ENCODE assay signal across 17 mouse cellular contexts in the genomic region with DNA sequence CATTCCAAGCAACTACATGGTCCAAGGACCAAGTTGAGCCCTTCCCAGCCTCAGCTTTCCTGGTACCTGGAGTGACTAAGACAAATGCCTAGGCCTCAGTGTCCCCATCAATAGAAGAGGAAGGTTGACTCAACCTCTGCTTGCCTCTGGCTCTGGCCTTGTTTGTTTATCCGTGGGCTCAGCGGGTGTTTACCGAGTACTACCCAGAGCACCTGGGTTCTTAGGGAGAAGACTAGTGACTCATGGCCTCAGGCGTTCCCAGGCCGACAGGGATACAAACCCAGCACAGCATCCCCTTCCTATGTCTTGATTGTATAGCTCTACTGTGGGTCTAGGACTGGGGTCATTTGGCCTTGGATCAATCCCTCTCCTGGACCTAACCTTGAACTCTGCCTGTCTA. TPM values are rescaled to one million over a fixed set of nuclear protein-coding genes. Genes with fewer than 3 reads are reported as not detected.
DNase-seq lines count a peak whose midpoint lies in the region; ATAC-seq and TF ChIP-seq lines count a peak whose summit lies in the region.
"Had no signal": no experiment of that assay in that cellular context is flagged by ENCODE, and none has a peak within 500 bp of the region (broad histone marks: within the 10 kb centered on the region; RNA-seq: fewer than 3 reads in every experiment).

No protein-coding gene starts in this region.

- 0 out of 2 replicates have a peak overlapping the region, but pooled peaks have one; percentile 92 for H3K4me2 ChIP-seq in kidney, embryonic 15.5 days
- H3K4me2 ChIP-seq in forebrain, embryonic 13.5 days: no peak overlapping the region
- peak overlapping the region; percentile 94 for H3K4me2 ChIP-seq in liver, embryonic 13.5 days

- H3K9me3 ChIP-seq in kidney, embryonic 15.5 days (replicated peaks): no peaks in the 10 kb centered on the region
- H3K9me3 ChIP-seq in forebrain, embryonic 13.5 days (replicated peaks): no peaks in the 10 kb centered on the region
- no peaks in the 10 kb centered on the region for H3K9me3 ChIP-seq in liver, embryonic 13.5 days (replicated peaks)

- H3K27me3 ChIP-seq in kidney, embryonic 15.5 days: no peaks in the 10 kb centered on the region
- no peaks in the 10 kb centered on the region for H3K27me3 ChIP-seq in forebrain, embryonic 13.5 days
- no peaks in the 10 kb centered on the region for H3K27me3 ChIP-seq in liver, embryonic 13.5 days
- H3K27me3 ChIP-seq: Patski had no signal

- no peak for DNase-seq in kidney, postnatal 4 days
- no peak for DNase-seq in liver, embryonic 13.5 days
- DNase-seq in layer of hippocampus, postnatal 25 days (ENCODE audit: extremely low spot score in 1 of 2, low spot score in 1 of 2): no peak
- DNase-seq in lung, postnatal 14 days: no peak
- DNase-seq in heart, postnatal 25 days (ENCODE audit: low spot score): no peak
- DNase-seq: cerebellum, adult 8-10 months; embryo, embryonic 11 days; kidney, adult 9 months; lung, postnatal 4 days; retina, postnatal 1 day had no signal

- WGBS in kidney, embryonic 15.5 days: 88% methylated on average over 5 of the region's 5 CpGs
- WGBS in forebrain, embryonic 13.5 days: 88% methylated on average over 5 of the region's 5 CpGs
- 78% methylated on average over 5 of the region's 5 CpGs for WGBS in liver, embryonic 13.5 days (ENCODE audit: insufficient replicate concordance)

- intact Hi-C loops in heart, postnatal 25 days (cut with DNase I): no loop called here

- peaks cover 16% of the 10 kb centered on the region for H3K4me1 ChIP-seq in kidney, embryonic 15.5 days
- H3K4me1 ChIP-seq in bone marrow macrophage, adult 2 months (ENCODE audit: control insufficient read depth, insufficient read depth, low read length): peaks cover 8% of the 10 kb centered on the region
- H3K4me1 ChIP-seq in forebrain, embryonic 13.5 days: peaks cover 10% of the 10 kb centered on the region
- H3K4me1 ChIP-seq in liver, embryonic 13.5 days (replicated peaks): peaks cover 48% of the 10 kb centered on the region

- ATAC-seq in kidney, embryonic 15.5 days (replicated peaks; ENCODE audit: low FRiP score): no peak
- ATAC-seq in forebrain, embryonic 13.5 days: no peak
- no peak for ATAC-seq in liver, embryonic 13.5 days (ENCODE audit: low read depth)

- peak overlapping the region; percentile 82; the same call in 1 of the 2 replicates for H3K9ac ChIP-seq in kidney, embryonic 15.5 days
- H3K9ac ChIP-seq in forebrain, embryonic 13.5 days: 0 out of 2 replicates have a peak overlapping the region, but pooled peaks have one; percentile 95
- H3K9ac ChIP-seq in liver, embryonic 13.5 days: peak overlapping the region; percentile 94; the same call in 1 of the 2 replicates

- H3K36me3 ChIP-seq in kidney, embryonic 15.5 days: peaks cover 42% of the 10 kb centered on the region
- peaks cover 47% of the 10 kb centered on the region for H3K36me3 ChIP-seq in forebrain, embryonic 13.5 days (ENCODE audit: poor library complexity, severe bottlenecking)
- peaks cover 46% of the 10 kb centered on the region for H3K36me3 ChIP-seq in liver, embryonic 13.5 days

- TF ChIP-seq POLR2A in bone marrow macrophage, adult 2 months (IDR thresholded peaks at IDR 0.05; ENCODE audit: borderline replicate concordance, low read depth, low read length): no peak

- TF ChIP-seq CTCF in bone marrow macrophage, adult 2 months (IDR thresholded peaks at IDR 0.05; ENCODE audit: low read depth, low read length): no peak

- H3K27ac ChIP-seq in kidney, embryonic 15.5 days: no peak overlapping the region
- no peak overlapping the region for H3K27ac ChIP-seq in bone marrow macrophage, adult 2 months (ENCODE audit: insufficient read depth, low read depth, low read length)
- H3K27ac ChIP-seq in forebrain, embryonic 13.5 days: no peak overlapping the region
- peak overlapping the region; percentile 88; the same call in 1 of the 2 replicates for H3K27ac ChIP-seq in liver, embryonic 13.5 days

- H3K4me3 ChIP-seq in kidney, embryonic 15.5 days (replicated peaks): peak overlapping the region; percentile 79; the same call in 1 of the 2 replicates
- H3K4me3 ChIP-seq in bone marrow macrophage, adult 2 months (ENCODE audit: insufficient read depth, low read length): 0 out of 2 replicates have a peak overlapping the region, but pooled peaks have one; percentile 71
- H3K4me3 ChIP-seq in forebrain, embryonic 13.5 days: no peak overlapping the region
- H3K4me3 ChIP-seq in liver, embryonic 13.5 days (replicated peaks): peak overlapping the region; percentile 90

RNA-seq across cellular contexts. Expression of a gene that starts 1.8 kb away (rescaled TPM):
- 9.8 and 12.1 TPM in 2 replicates for polyA plus RNA-seq in kidney, embryonic 15.5 days (2015; fragmentation: Nextera tagmentation; extraction: Ambion mirVana)
- 23.9 and 27.1 TPM in 2 replicates for polyA plus RNA-seq in bone marrow macrophage, adult 2 months (2012; ENCODE audit: insufficient read depth, insufficient read length, missing spikeins)
- polyA plus RNA-seq in forebrain, embryonic 13.5 days (2015; fragmentation: Nextera tagmentation; extraction: Ambion mirVana): 8.9 and 9.7 TPM in 2 replicates
- 4.1 and 4.8 TPM in 2 replicates for polyA plus RNA-seq in liver, embryonic 13.5 days (2015; fragmentation: Nextera tagmentation; extraction: Ambion mirVana)
- total RNA-seq in layer of hippocampus, postnatal 25 days (2021): 10 to 100 TPM; 31.1 to 38.3 TPM
- total RNA-seq in heart, postnatal 25 days (2021): 10 to 100 TPM; 22.0 to 22.2 TPM

RNA-seq across cellular contexts. Expression of a gene that starts 7.6 kb away (rescaled TPM):
- polyA plus RNA-seq in kidney, embryonic 15.5 days (2015; fragmentation: Nextera tagmentation; extraction: Ambion mirVana): 22.9 and 27.6 TPM in 2 replicates
- polyA plus RNA-seq in bone marrow macrophage, adult 2 months (2012; ENCODE audit: insufficient read depth, insufficient read length, missing spikeins): 13.7 and 15.4 TPM in 2 replicates
- polyA plus RNA-seq in forebrain, embryonic 13.5 days (2015; fragmentation: Nextera tagmentation; extraction: Ambion mirVana): 53.7 and 58.8 TPM in 2 replicates
- 3.5 and 4.9 TPM in 2 replicates for polyA plus RNA-seq in liver, embryonic 13.5 days (2015; fragmentation: Nextera tagmentation; extraction: Ambion mirVana)
- 100 to 1,000 TPM; 137 to 146 TPM for total RNA-seq in layer of hippocampus, postnatal 25 days (2021)
- 10 to 100 TPM; 33.6 to 38.0 TPM for total RNA-seq in heart, postnatal 25 days (2021)

RNA-seq across cellular contexts. Expression of a gene that starts 17.0 kb away (rescaled TPM):
- polyA plus RNA-seq in kidney, embryonic 15.5 days (2015; fragmentation: Nextera tagmentation; extraction: Ambion mirVana): 0.39 and 0.74 TPM in 2 replicates
- polyA plus RNA-seq in bone marrow macrophage, adult 2 months (2012; ENCODE audit: insufficient read depth, insufficient read length, missing spikeins): not detected in 2 replicates
- 0.31 TPM in 1 of 2 replicates, not detected in the other for polyA plus RNA-seq in forebrain, embryonic 13.5 days (2015; fragmentation: Nextera tagmentation; extraction: Ambion mirVana)
- polyA plus RNA-seq in liver, embryonic 13.5 days (2015; fragmentation: Nextera tagmentation; extraction: Ambion mirVana): 0.17 TPM in 1 of 2 replicates, not detected in the other
- not detected for total RNA-seq in layer of hippocampus, postnatal 25 days (2021)
- not detected for total RNA-seq in heart, postnatal 25 days (2021)
- total RNA-seq: layer of hippocampus, adult 8-10 months had no signal
- polyA plus RNA-seq: frontal cortex, adult 2 months had no signal

RNA-seq across cellular contexts. Expression of a gene that starts 33.3 kb away (rescaled TPM):
- 67.8 and 81.8 TPM in 2 replicates for polyA plus RNA-seq in kidney, embryonic 15.5 days (2015; fragmentation: Nextera tagmentation; extraction: Ambion mirVana)
- polyA plus RNA-seq in bone marrow macrophage, adult 2 months (2012; ENCODE audit: insufficient read depth, insufficient read length, missing spikeins): 91.9 and 96.3 TPM in 2 replicates
- polyA plus RNA-seq in forebrain, embryonic 13.5 days (2015; fragmentation: Nextera tagmentation; extraction: Ambion mirVana): 74.3 and 75.6 TPM in 2 replicates
- polyA plus RNA-seq in liver, embryonic 13.5 days (2015; fragmentation: Nextera tagmentation; extraction: Ambion mirVana): 68.8 and 72.6 TPM in 2 replicates
- total RNA-seq in layer of hippocampus, postnatal 25 days (2021): 10 to 100 TPM; 84.9 to 88.6 TPM
- 100 to 1,000 TPM; 119 to 139 TPM for total RNA-seq in heart, postnatal 25 days (2021)

RNA-seq across cellular contexts. Expression of a gene that starts 59.0 kb away (rescaled TPM):
- not detected in 2 replicates for polyA plus RNA-seq in kidney, embryonic 15.5 days (2015; fragmentation: Nextera tagmentation; extraction: Ambion mirVana)
- 0.35 TPM in 1 of 2 replicates, not detected in the other for polyA plus RNA-seq in bone marrow macrophage, adult 2 months (2012; ENCODE audit: insufficient read depth, insufficient read length, missing spikeins)
- not detected in 2 replicates for polyA plus RNA-seq in forebrain, embryonic 13.5 days (2015; fragmentation: Nextera tagmentation; extraction: Ambion mirVana)
- polyA plus RNA-seq in liver, embryonic 13.5 days (2015; fragmentation: Nextera tagmentation; extraction: Ambion mirVana): not detected in 2 replicates
- not detected for total RNA-seq in layer of hippocampus, postnatal 25 days (2021)
- total RNA-seq in heart, postnatal 25 days (2021): not detected
- total RNA-seq: hematopoietic stem cell, adult 5-6 weeks; layer of hippocampus, adult 8-10 months had no signal
- polyA plus RNA-seq: Patski had no signal
